Mouse (Mus musculus): ENCODE results near the gene Srgap1. TPM values are rescaled to one million over a fixed set of nuclear protein-coding genes. Genes with fewer than 3 reads are reported as not detected.

The Srgap1 gene
- total RNA-seq, 2 experiments from 2014 or later: 7.6 to 11.7 TPM

DNA sequence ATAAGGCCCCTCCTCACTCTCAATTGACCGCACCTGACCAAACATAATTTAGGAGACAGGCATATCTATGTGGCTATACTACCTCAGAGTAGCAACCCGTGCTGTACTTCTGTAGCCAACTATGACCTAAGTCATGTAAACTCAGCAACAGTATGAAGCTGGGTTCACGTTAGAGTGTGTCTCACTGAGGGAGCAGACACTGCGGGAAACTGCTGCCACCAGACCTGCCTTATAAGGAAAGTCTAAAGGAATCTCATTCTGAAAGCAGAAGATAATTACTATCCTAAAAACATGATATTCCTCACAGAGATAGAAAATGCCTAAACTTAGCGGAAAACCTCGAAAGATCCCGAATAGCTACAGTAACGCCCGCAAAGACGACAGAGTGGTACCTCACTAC lies 62.2 kb downstream of the Srgap1 start:
- no peak overlapping the region for H3K27ac ChIP-seq
- TF ChIP-seq CTCF (IDR thresholded peaks at IDR 0.05): no peak
- no peak overlapping the region for H3K4me3 ChIP-seq
- no peak for DNase-seq (ENCODE audit: extremely low spot score in 1 of 2, low spot score in 2 of 2)
- intact Hi-C loops (cut with DNase I): no loop called here

DNA sequence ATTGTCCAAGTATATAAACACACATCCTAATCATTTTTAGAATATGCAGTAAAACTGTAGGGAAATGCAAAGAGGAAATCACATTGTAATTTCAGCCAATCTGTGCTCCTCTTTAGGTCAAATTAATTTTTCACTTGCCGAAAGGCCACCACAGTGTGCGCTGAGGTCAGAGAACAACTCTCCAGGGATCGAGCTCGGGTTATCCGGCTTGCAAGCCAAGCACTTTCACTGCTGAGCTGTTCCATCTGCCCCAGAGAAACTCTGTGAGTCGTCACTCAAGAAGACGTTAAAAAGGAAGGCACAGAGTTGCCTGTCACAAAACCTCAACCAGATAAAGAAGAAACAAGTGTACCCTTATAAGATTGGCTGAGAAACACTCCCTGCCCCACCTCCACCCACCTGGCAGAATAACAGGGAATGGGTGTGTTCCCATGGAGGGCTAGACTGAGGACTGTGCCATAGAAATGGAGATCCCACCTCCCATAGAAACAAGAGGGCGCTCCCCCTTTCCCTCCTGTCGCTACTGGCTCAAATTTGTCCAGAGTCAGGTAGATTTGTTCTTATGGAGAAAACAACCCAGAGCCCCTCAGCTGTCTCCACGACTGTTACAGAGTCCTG lies 63.0 kb downstream of the Srgap1 start:
- intact Hi-C loops (cut with DNase I): no loop called here
- no peak overlapping the region for H3K4me3 ChIP-seq
- no peak for TF ChIP-seq CTCF (IDR thresholded peaks at IDR 0.05)
- no peak for DNase-seq (ENCODE audit: extremely low spot score in 1 of 2, low spot score in 2 of 2)
- H3K27ac ChIP-seq: no peak overlapping the region

DNA sequence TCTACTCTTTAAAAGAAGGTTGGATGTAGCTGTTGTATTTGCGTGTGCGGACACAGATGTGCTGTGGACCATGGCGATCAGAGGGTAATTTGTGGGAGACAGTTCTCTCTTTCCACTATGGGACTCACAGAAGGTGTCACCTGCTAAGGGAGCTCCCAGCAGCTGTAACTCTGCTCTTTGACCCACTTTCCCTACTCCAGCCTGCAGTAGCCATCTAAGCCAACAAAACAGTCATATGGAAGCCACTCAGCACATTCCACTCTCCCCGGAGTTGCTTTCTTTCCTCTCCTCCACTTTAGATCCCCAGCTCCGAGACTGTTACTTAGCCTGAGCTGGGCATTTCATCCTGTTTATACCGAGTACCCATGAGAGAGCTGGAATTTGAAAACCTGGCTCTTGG lies 71.8 kb downstream of the Srgap1 start:
- no peak overlapping the region for H3K4me3 ChIP-seq
- no peak overlapping the region for H3K27ac ChIP-seq
- no peak for DNase-seq (ENCODE audit: extremely low spot score in 1 of 2, low spot score in 2 of 2)
- no peak for TF ChIP-seq CTCF (IDR thresholded peaks at IDR 0.05)
- intact Hi-C loops (cut with DNase I): no loop called here

DNA sequence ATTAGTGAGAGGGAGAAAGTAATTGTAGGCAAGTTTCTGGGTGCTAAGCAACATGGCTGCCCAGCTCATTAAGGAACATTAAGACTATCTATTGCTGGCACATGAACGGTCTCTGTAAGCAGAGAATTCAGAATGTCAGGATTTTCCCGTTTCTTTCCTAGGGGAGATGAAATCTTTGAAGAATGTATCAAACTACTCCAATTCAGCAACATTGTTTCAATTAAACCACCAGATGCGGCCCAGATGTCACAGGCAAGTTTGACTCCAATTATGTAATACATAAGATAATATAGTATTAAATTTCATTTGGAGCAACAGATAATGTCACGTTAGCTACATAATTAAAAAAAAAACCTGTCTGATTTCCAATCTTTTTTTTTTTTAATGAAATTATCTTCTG lies 72.5 kb downstream of the Srgap1 start:
- intact Hi-C loops (cut with DNase I): no loop called here
- DNase-seq (ENCODE audit: extremely low spot score in 1 of 2, low spot score in 2 of 2): no peak
- Histone ChIP-seq H3K4me3 (no peak overlapping the region), H3K27ac (no peak overlapping the region)
- no peak for TF ChIP-seq CTCF (IDR thresholded peaks at IDR 0.05)

DNA sequence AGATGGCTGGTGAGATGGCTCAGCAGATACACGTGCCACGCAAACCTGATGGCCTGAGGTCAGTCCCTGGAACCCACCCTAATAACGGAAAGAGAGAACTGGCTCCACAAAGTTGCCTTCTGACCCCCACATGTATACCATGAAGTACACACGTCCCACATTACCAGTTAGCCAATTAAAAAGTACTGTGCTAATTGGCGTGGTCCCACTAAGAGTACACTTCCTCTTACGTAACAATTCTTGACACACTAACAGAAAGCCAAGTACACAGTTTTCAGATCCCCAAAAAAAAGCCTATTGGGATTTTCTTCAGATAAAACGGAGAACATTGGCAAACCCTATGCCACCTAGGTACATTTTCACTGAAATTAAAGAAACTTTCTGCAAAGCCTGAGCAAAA lies 73.8 kb downstream of the Srgap1 start:
- intact Hi-C loops (cut with DNase I): no loop called here
- no peak for TF ChIP-seq CTCF (IDR thresholded peaks at IDR 0.05)
- Histone ChIP-seq H3K4me3 (no peak overlapping the region), H3K27ac (no peak overlapping the region)
- DNase-seq (ENCODE audit: extremely low spot score in 1 of 2, low spot score in 2 of 2): no peak

DNA sequence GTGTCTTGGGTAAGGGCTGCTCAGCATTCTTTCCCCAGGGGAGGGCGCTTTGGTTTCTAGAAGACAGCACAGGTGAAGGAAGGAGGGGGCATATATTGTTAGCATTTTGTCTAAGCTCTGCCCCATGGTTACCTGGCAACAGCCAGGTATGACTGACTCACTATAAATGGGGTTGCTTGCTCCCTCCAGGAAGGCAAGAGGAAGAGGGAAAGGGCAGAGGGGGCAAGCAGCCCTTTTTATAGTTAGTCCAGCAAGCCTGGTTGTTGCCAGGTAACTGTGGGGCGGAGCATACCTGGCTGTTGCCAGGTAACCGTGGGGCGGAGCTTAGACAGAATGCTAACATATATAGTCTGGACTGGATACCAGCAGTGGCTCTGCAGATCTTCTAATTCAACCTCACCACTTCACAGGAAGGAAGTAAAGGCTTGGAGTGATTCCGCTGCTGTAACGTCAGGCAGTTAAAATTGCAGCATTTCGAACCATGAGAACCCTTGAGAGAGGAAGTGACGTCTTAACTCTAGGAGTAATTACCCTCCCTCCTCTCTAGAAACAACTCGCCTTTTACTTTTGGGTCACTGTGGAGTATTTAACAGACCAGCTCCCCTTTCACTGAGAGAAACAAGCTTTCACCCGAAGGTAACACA lies 74.7 kb downstream of the Srgap1 start:
- no peak for DNase-seq (ENCODE audit: extremely low spot score in 1 of 2, low spot score in 2 of 2)
- no peak overlapping the region for H3K27ac ChIP-seq
- intact Hi-C loops (cut with DNase I): no loop called here
- no peak; the same call in 1 of the 2 replicates for TF ChIP-seq CTCF (IDR thresholded peaks at IDR 0.05)
- H3K4me3 ChIP-seq: no peak overlapping the region

DNA sequence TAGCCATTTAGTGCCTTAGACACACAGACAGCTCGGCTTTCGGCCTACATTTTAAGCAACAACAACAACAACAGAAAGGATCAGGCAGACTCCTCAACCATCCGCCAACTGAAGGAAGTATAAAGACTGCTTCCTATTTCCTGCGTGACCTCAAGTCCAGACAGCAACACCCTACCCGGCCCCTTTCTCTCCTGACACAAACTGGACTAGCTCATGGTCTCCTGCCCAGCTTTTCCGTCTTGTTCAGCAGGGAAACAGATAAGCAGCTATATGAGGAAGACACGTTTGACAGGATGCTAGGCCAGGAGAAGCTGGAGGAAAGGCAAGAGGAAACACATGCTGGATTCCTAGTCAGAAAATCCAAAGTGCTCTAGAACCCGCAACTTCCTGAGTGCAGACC lies 75.5 kb downstream of the Srgap1 start:
- H3K4me3 ChIP-seq: no peak overlapping the region
- TF ChIP-seq CTCF (IDR thresholded peaks at IDR 0.05): no peak
- H3K27ac ChIP-seq: no peak overlapping the region
- intact Hi-C loops (cut with DNase I): no loop called here
- no peak for DNase-seq (ENCODE audit: extremely low spot score in 1 of 2, low spot score in 2 of 2)

DNA sequence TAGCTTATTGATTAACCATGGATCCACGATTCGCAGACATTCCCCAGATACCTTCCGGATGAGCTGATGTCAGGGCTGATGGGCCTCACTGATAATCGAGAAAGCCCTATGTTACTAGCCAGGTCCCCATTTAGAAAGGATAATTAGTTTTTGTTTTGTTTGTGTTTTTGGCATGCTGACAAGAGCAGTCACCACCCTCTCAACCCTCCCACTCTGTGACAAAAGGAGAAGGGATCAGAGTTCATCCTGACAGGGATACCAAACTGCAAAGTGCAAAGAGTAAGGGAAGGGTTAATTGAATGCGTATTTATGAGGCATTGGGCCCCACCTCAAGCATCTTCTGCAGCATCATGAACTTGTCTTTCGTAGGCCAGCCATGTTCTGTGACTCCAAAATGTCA lies 76.2 kb downstream of the Srgap1 start:
- no peak for DNase-seq (ENCODE audit: extremely low spot score in 1 of 2, low spot score in 2 of 2)
- no peak for TF ChIP-seq CTCF (IDR thresholded peaks at IDR 0.05)
- intact Hi-C loops (cut with DNase I): no loop called here
- no peak overlapping the region for H3K4me3 ChIP-seq
- H3K27ac ChIP-seq: no peak overlapping the region

DNA sequence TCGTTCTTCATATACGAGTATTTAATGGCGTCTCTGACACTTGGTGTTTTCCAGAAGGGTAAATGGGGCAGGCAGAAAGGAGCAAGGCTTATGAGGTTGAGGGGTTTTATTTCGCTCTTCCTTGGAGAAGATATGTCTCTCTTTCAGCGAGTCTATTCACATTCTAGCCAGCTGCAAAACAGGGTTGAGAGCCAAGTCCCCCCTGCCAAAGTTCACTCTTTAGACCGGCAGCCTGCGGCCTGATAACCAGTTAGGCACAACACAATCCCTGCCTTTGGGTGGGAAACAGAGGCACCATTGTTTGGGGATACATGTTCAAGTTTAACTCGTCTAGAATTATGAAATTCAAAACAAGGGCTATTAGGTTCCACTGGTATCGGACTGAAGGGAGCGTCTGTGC lies 83.0 kb downstream of the Srgap1 start:
- no peak for DNase-seq (ENCODE audit: extremely low spot score in 1 of 2, low spot score in 2 of 2)
- Histone ChIP-seq H3K4me3 (no peak overlapping the region), H3K27ac (no peak overlapping the region)
- TF ChIP-seq CTCF (IDR thresholded peaks at IDR 0.05): no peak
- intact Hi-C loops (cut with DNase I): no loop called here

DNA sequence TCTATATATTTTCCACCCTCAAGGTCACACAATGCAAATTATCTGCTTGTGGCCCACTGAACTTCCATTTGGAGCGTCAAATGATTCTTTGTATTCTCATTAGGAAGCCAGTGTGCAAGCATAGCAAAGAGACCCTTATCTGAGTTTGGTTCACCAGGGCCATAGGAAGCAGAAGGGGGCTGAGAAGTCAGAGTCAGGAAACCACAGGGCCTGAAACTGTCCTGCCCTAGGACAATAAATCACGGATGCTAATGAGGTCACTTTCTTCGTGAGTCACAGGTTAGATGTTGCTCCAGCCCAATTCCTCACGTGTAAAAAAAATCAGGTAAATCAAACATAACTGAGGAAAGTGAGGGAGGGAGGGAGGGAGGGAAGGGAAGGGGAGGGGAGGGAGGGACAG lies 85.1 kb downstream of the Srgap1 start:
- no peak for TF ChIP-seq CTCF (IDR thresholded peaks at IDR 0.05)
- intact Hi-C loops (cut with DNase I): no loop called here
- DNase-seq (ENCODE audit: extremely low spot score in 1 of 2, low spot score in 2 of 2): no peak
- no peak overlapping the region for H3K27ac ChIP-seq
- H3K4me3 ChIP-seq: no peak overlapping the region

DNA sequence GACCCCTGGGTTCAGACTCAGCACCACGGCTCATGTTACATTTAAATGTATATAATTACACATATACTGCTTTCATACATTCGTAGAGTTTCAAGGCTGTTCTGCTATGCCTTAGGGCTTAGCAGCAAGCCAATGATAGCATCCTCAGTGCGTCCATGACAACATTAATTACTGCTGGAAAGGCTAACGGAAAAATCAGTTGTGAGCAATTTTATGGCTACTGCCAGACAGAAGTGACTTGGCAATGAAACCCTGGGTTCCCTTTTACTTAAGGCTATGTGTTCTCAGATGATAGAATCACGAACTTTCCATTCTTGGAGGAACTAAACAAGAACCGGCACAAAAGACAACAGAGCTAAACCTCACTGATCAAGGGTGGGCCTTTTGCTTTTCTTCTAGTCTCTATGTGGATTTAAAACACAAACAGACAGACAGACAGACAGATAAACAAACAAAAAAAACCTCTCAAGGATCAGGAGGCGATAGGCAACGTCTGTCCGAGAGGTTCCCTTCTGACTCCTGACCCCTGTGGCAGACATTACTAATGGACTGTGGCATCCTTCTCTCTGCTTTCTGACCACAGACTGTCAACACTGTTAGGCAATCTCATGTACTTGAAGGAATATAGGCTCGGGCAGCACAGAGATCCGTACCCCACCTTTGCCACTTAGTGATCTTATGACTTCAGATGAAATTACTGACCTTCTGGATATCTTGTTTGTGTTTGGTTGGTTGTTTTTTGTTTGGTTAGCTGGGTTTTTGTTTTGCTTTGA lies 85.8 kb downstream of the Srgap1 start:
- intact Hi-C loops (cut with DNase I): no loop called here
- DNase-seq (ENCODE audit: extremely low spot score in 1 of 2, low spot score in 2 of 2): no peak
- Histone ChIP-seq H3K4me3 (no peak overlapping the region), H3K27ac (no peak overlapping the region)
- TF ChIP-seq CTCF (IDR thresholded peaks at IDR 0.05): no peak

DNA sequence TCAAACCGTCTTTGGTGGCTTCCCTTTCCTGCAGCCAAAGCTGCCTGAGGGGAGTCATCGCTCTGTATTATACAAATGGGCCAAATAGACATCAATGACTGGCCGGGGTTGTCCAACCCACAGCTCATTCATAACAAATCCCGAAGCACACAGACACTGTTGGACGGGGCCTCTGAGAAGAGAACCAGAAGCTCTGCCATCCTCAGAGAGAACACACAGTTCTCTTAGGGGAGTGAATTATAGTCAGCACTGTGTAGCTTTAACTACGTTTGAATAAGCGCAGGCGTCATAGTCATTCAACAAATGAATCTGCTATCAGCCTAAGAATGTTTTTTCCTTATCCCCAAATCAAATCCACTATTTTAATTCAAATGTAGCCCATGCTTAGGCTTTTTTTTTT lies 88.4 kb downstream of the Srgap1 start:
- DNase-seq (ENCODE audit: extremely low spot score in 1 of 2, low spot score in 2 of 2): no peak
- intact Hi-C loops (cut with DNase I): loop anchor here (5.0 kb wide), 1 partner anchor 89 kb away; the partner anchor contains the start of gene Srgap1
- Histone ChIP-seq H3K4me3 (no peak overlapping the region), H3K27ac (no peak overlapping the region)
- TF ChIP-seq CTCF (IDR thresholded peaks at IDR 0.05): no peak
